Mouse (Mus musculus): ENCODE measurements around the gene Faap20. TPM values are rescaled to one million over a fixed set of nuclear protein-coding genes. Genes with fewer than 3 reads are reported as not detected.
A peak's percentile ranks its signal among the peaks of the same experiment; 100 is the strongest.

The Faap20 gene
- polyA plus RNA-seq, 1 experiment from 2014 or later, result 73.8 TPM

DNA sequence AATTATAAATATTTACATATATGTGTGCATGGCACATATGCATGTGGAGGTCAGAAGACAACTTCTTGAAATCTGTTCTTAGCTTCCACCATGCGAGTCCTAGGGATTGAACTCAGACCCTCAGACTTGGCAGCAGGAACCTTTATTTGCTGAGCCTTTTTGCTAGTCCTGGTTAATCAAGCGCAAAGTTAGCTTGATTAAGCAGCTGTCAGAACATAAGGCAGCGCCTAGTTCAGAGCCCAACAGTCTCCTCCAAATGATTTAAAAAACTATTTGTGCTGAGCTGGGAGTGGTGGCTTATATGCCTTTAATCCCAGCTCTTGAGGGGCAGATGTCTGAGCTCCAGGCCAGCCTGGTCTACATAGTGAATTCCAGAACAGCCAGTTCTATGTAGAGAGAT lies 1.5 kb downstream of the Faap20 start:
- peaks cover 22% of the 10 kb centered on the region for H3K4me1 ChIP-seq (ENCODE audit: control insufficient read depth, insufficient read depth, low read length)
- no peak overlapping the region for H3K27ac ChIP-seq (ENCODE audit: low read depth, low read length)
- ATAC-seq (ENCODE audit: low FRiP score, low TSS enrichment), result no peak
- H3K4me3 ChIP-seq (ENCODE audit: low read length), result peak overlapping the region; percentile 65
- 60% methylated on average over 3 of the region's 3 CpGs for WGBS
- H3K9ac ChIP-seq (ENCODE audit: low read depth, low read length), result no peak overlapping the region
- peak overlapping the region; percentile 80 for H3K4me2 ChIP-seq (replicated peaks; ENCODE audit: low read depth, low read length)
- H3K9me3 ChIP-seq (ENCODE audit: control insufficient read depth, low read length), result peaks cover 3% of the 10 kb centered on the region; the same call in 1 of the 2 replicates
- peaks cover under 1% of the 10 kb centered on the region; the same call in 1 of the 2 replicates for H3K36me3 ChIP-seq (ENCODE audit: control insufficient read depth, insufficient read depth, low read length)
- no peaks in the 10 kb centered on the region for H3K27me3 ChIP-seq (ENCODE audit: control insufficient read depth, insufficient read depth, low read length)

DNA sequence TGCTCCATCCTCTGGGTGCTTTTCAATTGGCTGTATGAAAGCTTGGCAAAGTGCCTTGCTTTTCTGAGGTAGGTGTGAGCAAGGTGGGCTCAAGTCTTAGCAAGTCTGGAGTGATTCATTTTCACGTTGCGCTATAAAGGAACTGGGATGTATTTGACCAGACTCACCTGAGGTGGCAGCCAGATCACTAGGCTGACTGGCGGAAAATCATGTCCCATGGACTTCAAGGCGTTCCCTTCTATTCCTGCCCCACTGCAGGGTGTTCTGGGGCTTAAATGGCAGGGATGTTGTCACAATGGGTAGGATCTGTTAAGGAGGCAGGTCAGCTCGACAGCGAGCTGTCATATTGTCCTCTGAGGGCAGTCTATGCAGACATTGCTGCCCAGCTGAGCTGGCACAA lies 2.7 kb downstream of the Faap20 start:
- Histone ChIP-seq H3K4me2 (replicated peaks; ENCODE audit: low read depth, low read length) (no peak overlapping the region), H3K9me3 (ENCODE audit: control insufficient read depth, low read length) (peaks cover 3% of the 10 kb centered on the region; the same call in 1 of the 2 replicates), H3K27me3 (ENCODE audit: control insufficient read depth, insufficient read depth, low read length) (no peaks in the 10 kb centered on the region), H3K4me3 (ENCODE audit: low read length) (no peak overlapping the region), H3K27ac (ENCODE audit: low read depth, low read length) (no peak overlapping the region), H3K4me1 (ENCODE audit: control insufficient read depth, insufficient read depth, low read length) (peaks cover 15% of the 10 kb centered on the region), H3K36me3 (ENCODE audit: control insufficient read depth, insufficient read depth, low read length) (peaks cover 4% of the 10 kb centered on the region; the same call in 1 of the 2 replicates), H3K9ac (ENCODE audit: low read depth, low read length) (no peak overlapping the region; the same call in 1 of the 2 replicates)
- ATAC-seq (ENCODE audit: low FRiP score, low TSS enrichment), result no peak
- 91% methylated on average over 6 of the region's 6 CpGs for WGBS

DNA sequence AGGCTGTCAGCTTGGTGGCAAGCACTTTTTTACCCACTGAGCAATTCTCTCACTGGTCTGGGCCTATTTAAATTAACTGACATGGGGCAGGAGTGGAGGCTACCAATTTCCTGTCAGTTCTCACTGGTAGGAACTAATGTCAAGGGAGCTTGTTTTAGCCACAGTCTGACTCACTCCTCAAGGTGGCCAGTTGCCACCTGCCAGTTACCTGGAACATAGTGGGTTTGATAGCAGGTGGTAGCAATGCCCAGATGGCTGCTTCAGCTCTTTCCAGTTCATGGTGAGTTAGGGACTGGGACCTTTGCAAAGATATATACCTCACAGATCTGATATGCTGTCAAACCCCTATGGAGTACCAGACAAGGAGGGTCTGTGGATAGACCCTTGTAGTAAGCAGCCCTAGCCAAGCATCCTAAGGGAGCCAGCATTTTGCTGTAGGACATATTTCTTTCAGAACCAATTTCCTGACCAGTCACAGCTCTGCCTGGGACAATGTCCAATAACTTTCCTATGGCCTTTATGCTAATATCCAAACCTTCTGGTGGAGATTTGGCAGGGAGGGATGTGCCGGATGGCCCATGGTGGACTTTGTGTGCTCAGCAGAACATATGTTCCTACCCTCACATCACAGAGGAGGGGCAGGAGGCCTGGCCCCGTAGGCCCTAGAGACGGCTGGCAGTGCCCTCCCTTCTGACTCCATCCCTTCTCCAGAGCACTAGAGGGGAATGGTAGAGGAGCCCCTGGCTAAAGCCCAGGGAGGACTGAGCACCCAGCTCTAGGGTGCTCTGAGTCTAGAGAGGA lies 15.1 kb downstream of the Faap20 start:
- Histone ChIP-seq H3K36me3 (ENCODE audit: control insufficient read depth, insufficient read depth, low read length) (no peaks in the 10 kb centered on the region), H3K4me3 (ENCODE audit: low read length) (no peak overlapping the region), H3K9ac (ENCODE audit: low read depth, low read length) (no peak overlapping the region), H3K4me1 (ENCODE audit: control insufficient read depth, insufficient read depth, low read length) (peaks cover 16% of the 10 kb centered on the region), H3K27me3 (ENCODE audit: control insufficient read depth, insufficient read depth, low read length) (no peaks in the 10 kb centered on the region), H3K9me3 (ENCODE audit: control insufficient read depth, low read length) (peaks cover 4% of the 10 kb centered on the region; the same call in 1 of the 2 replicates), H3K27ac (ENCODE audit: low read depth, low read length) (no peak overlapping the region), H3K4me2 (replicated peaks; ENCODE audit: low read depth, low read length) (no peak overlapping the region)
- 91% methylated on average over 3 of the region's 3 CpGs for WGBS
- no peak for ATAC-seq (ENCODE audit: low FRiP score, low TSS enrichment)

DNA sequence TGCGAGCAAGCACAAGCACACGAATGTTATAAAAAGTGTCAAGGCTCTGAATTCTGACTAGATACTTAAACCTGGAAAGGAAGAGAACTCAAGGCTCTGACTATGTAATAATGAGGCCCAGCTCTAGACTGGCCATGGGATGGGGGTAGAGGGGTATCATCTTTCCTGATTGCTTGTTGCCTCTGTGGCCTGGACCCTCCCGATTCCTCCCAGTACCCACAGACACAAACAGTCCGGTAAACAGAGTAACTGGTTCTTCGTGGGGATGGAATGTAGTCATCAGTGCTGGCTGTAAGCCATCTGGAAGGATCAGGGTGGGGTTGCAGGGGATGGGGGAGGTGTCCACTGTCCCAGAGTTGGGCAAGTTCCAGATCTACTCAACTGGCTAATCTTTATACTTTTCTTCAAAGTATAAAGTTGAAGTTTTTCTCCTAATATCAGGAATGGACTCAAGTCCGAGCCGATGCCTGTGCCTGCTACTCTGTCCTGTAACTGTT lies 17.5 kb downstream of the Faap20 start:
- H3K9ac ChIP-seq (ENCODE audit: low read depth, low read length), result no peak overlapping the region
- peak overlapping the region; percentile 24; the same call in 1 of the 2 replicates for H3K27ac ChIP-seq (ENCODE audit: low read depth, low read length)
- H3K36me3 ChIP-seq (ENCODE audit: control insufficient read depth, insufficient read depth, low read length), result no peaks in the 10 kb centered on the region
- H3K27me3 ChIP-seq (ENCODE audit: control insufficient read depth, insufficient read depth, low read length), result no peaks in the 10 kb centered on the region
- H3K4me1 ChIP-seq (ENCODE audit: control insufficient read depth, insufficient read depth, low read length), result peaks cover 16% of the 10 kb centered on the region
- ATAC-seq (ENCODE audit: low FRiP score, low TSS enrichment), result no peak
- H3K4me2 ChIP-seq (replicated peaks; ENCODE audit: low read depth, low read length), result no peak overlapping the region
- H3K4me3 ChIP-seq (ENCODE audit: low read length), result no peak overlapping the region
- 48% methylated on average over 7 of the region's 7 CpGs for WGBS
- no peaks in the 10 kb centered on the region for H3K9me3 ChIP-seq (ENCODE audit: control insufficient read depth, low read length)

DNA sequence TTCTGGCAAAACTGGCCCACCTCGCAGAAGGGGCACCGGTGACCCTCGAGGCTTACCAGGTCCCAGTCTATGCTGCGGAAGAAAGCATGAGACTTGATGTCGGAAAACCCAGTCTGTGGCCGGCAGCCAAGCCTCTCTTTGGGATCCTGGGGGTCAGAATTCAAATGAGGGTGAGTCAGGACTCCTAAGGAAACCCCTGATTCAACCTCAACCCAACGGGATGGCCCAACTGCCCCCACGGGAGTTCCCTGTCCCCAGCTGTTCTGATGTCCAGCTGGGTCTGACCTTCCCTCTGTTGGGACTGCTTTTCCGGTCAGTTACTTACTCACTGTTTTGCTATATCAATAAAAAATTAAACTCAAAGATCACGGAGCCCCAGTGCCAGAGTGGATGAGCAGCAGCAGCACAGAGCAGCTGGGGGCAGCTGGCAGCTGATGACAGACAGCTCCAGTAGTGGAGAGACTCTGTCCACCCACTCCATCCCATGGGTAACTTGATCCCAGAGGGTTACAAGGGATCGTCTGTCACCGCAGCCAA lies 18.1 kb downstream of the Faap20 start:
- H3K9ac ChIP-seq (ENCODE audit: low read depth, low read length), result no peak overlapping the region
- no peaks in the 10 kb centered on the region for H3K9me3 ChIP-seq (ENCODE audit: control insufficient read depth, low read length)
- ATAC-seq (ENCODE audit: low FRiP score, low TSS enrichment), result peak; percentile 51
- H3K4me1 ChIP-seq (ENCODE audit: control insufficient read depth, insufficient read depth, low read length), result peaks cover 16% of the 10 kb centered on the region
- H3K36me3 ChIP-seq (ENCODE audit: control insufficient read depth, insufficient read depth, low read length), result no peaks in the 10 kb centered on the region
- no peak overlapping the region for H3K4me3 ChIP-seq (ENCODE audit: low read length)
- H3K4me2 ChIP-seq (replicated peaks; ENCODE audit: low read depth, low read length), result peak overlapping the region; percentile 10; the same call in 1 of the 2 replicates
- WGBS, result 37% methylated on average over 12 of the region's 12 CpGs
- peak overlapping the region; percentile 55; the same call in 1 of the 2 replicates for H3K27ac ChIP-seq (ENCODE audit: low read depth, low read length)
- H3K27me3 ChIP-seq (ENCODE audit: control insufficient read depth, insufficient read depth, low read length), result no peaks in the 10 kb centered on the region

DNA sequence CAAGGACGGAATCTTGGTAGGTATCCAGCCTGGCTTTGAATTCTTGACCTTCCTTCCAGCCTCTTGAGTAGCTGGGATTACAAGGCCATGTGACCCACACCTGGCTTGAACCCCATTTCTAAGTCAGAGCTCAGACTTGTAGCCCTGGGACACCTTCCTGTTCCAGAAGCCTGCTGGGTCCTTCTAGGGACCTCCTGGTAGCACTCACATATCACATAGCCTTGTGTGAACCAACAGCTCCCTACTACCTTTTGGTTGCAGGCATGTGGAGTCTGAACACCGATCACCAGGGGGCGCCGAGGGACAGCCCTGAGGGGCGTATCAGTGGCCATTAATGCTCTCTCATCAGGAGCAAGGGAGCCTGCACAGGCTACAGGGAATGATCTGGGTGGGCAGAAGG lies 18.8 kb downstream of the Faap20 start:
- 40% methylated on average over 5 of the region's 5 CpGs for WGBS
- no peak overlapping the region for H3K4me2 ChIP-seq (replicated peaks; ENCODE audit: low read depth, low read length)
- no peaks in the 10 kb centered on the region for H3K27me3 ChIP-seq (ENCODE audit: control insufficient read depth, insufficient read depth, low read length)
- peak; percentile 53; the same call in 1 of the 2 replicates for ATAC-seq (ENCODE audit: low FRiP score, low TSS enrichment)
- H3K4me3 ChIP-seq (ENCODE audit: low read length), result no peak overlapping the region
- H3K9me3 ChIP-seq (ENCODE audit: control insufficient read depth, low read length), result no peaks in the 10 kb centered on the region
- H3K27ac ChIP-seq (ENCODE audit: low read depth, low read length), result peak overlapping the region; percentile 55; the same call in 1 of the 2 replicates
- H3K4me1 ChIP-seq (ENCODE audit: control insufficient read depth, insufficient read depth, low read length), result peaks cover 16% of the 10 kb centered on the region
- no peak overlapping the region for H3K9ac ChIP-seq (ENCODE audit: low read depth, low read length)
- no peaks in the 10 kb centered on the region for H3K36me3 ChIP-seq (ENCODE audit: control insufficient read depth, insufficient read depth, low read length)

DNA sequence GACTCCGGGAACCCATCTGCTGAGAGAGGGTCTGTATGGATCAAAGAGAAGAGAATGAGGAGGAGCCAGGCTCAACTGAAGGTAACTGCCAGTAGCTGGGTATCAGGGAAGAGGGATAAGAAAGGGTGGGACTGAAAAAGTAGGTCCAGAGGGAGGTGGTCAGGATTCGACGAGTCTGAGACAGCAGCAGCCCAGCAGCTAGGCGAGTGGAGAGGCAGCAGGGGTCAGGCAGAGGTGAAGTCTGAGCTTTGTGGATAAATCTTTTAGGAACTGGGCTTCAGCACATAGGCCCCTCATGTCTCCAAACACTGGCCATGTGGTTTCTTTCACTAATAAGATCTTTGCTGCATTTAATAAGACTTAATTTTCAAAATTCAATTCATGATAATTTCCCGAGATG lies 24.8 kb downstream of the Faap20 start:
- WGBS, result 42% methylated on average over 5 of the region's 5 CpGs
- no peak overlapping the region for H3K27ac ChIP-seq (ENCODE audit: low read depth, low read length)
- no peak overlapping the region for H3K9ac ChIP-seq (ENCODE audit: low read depth, low read length)
- H3K36me3 ChIP-seq (ENCODE audit: control insufficient read depth, insufficient read depth, low read length), result no peaks in the 10 kb centered on the region
- no peak overlapping the region for H3K4me3 ChIP-seq (ENCODE audit: low read length)
- 0 out of 2 replicates have a peak, but pooled peaks cover 9% of the 10 kb centered on the region for H3K4me1 ChIP-seq (ENCODE audit: control insufficient read depth, insufficient read depth, low read length)
- no peak overlapping the region for H3K4me2 ChIP-seq (replicated peaks; ENCODE audit: low read depth, low read length)
- H3K27me3 ChIP-seq (ENCODE audit: control insufficient read depth, insufficient read depth, low read length), result no peaks in the 10 kb centered on the region
- no peak for ATAC-seq (ENCODE audit: low FRiP score, low TSS enrichment)
- H3K9me3 ChIP-seq (ENCODE audit: control insufficient read depth, low read length), result 0 out of 2 replicates have a peak, but pooled peaks cover 2% of the 10 kb centered on the region

DNA sequence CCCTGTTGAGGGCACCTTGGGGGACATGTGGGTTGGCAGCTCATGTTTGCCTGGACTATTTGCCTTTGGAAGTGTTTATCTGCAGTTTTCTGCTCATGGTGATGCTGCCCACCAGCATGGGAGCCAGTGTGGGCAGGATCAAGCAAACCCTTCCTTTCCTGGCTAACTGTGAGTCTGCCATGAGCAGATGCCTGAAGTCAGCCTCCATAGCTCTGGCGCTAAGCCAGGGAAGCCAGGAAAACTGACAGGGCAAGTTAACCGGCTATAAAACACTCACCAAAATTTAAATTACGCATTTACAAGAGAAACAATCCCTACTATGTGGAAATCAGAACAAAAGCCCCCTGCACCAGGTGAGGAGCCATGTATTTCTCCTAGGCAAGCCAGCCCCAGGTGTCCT lies 25.2 kb downstream of the Faap20 start:
- Histone ChIP-seq H3K4me2 (replicated peaks; ENCODE audit: low read depth, low read length) (no peak overlapping the region), H3K9ac (ENCODE audit: low read depth, low read length) (no peak overlapping the region), H3K27me3 (ENCODE audit: control insufficient read depth, insufficient read depth, low read length) (no peaks in the 10 kb centered on the region), H3K4me1 (ENCODE audit: control insufficient read depth, insufficient read depth, low read length) (peaks cover 9% of the 10 kb centered on the region; the same call in 1 of the 2 replicates), H3K27ac (ENCODE audit: low read depth, low read length) (no peak overlapping the region), H3K9me3 (ENCODE audit: control insufficient read depth, low read length) (0 out of 2 replicates have a peak, but pooled peaks cover 2% of the 10 kb centered on the region), H3K36me3 (ENCODE audit: control insufficient read depth, insufficient read depth, low read length) (no peaks in the 10 kb centered on the region), H3K4me3 (ENCODE audit: low read length) (no peak overlapping the region)
- no peak for ATAC-seq (ENCODE audit: low FRiP score, low TSS enrichment)
- WGBS, result 44% methylated on average over 3 of the region's 3 CpGs

DNA sequence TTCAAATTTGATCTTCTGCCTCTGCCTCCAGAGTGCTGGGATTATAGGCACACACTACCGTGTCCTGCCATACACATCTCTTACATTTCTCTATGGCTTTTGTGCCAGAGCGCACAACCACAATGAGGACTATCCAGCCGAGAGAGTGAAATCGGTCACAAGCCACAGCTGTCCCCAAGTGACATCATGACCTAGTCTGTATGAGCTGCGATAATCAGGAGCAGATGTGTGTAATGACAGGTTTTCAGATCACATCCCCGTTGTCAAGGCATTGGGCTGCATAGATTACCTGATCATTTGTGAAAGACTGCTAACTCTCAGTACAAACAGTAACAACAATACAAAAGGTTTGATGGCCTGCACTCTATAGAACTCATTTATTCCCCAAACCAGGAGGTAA lies 28.4 kb downstream of the Faap20 start:
- Histone ChIP-seq H3K4me1 (ENCODE audit: control insufficient read depth, insufficient read depth, low read length) (peaks cover 37% of the 10 kb centered on the region), H3K9me3 (ENCODE audit: control insufficient read depth, low read length) (0 out of 2 replicates have a peak, but pooled peaks cover 2% of the 10 kb centered on the region), H3K9ac (ENCODE audit: low read depth, low read length) (no peak overlapping the region), H3K27me3 (ENCODE audit: control insufficient read depth, insufficient read depth, low read length) (no peaks in the 10 kb centered on the region), H3K4me3 (ENCODE audit: low read length) (no peak overlapping the region), H3K27ac (ENCODE audit: low read depth, low read length) (no peak overlapping the region), H3K36me3 (ENCODE audit: control insufficient read depth, insufficient read depth, low read length) (no peaks in the 10 kb centered on the region), H3K4me2 (replicated peaks; ENCODE audit: low read depth, low read length) (no peak overlapping the region)
- no peak for ATAC-seq (ENCODE audit: low FRiP score, low TSS enrichment)
- WGBS, result 84% methylated on average over 6 of the region's 6 CpGs
